In genomic region chr7:102417398-102417797, GRCm38 (mm10) we compare ENCODE assay signal across 8 mouse cellular contexts. TPM values are rescaled to one million over a fixed set of nuclear protein-coding genes. Genes with fewer than 3 reads are reported as not detected.
DNase-seq lines count a peak whose midpoint lies in the region; ATAC-seq and TF ChIP-seq lines count a peak whose summit lies in the region.

No protein-coding gene starts in this region.

- H3K27me3 ChIP-seq in embryonic facial prominence, embryonic 11.5 days (ENCODE audit: control insufficient read depth, insufficient read depth, low read length), result no peaks in the 10 kb centered on the region
- no peaks in the 10 kb centered on the region for H3K27me3 ChIP-seq in lung, embryonic 16.5 days (ENCODE audit: control insufficient read depth, insufficient read depth, low read depth, low read length)

- no peak overlapping the region for H3K4me2 ChIP-seq in embryonic facial prominence, embryonic 11.5 days (ENCODE audit: low read depth, low read length)
- no peak overlapping the region for H3K4me2 ChIP-seq in lung, embryonic 16.5 days (ENCODE audit: low read depth, low read length)

- no peak overlapping the region for H3K9ac ChIP-seq in embryonic facial prominence, embryonic 11.5 days (replicated peaks; ENCODE audit: low read length)
- H3K9ac ChIP-seq in lung, embryonic 16.5 days (ENCODE audit: low read length), result no peak overlapping the region

- ATAC-seq in embryonic facial prominence, embryonic 11.5 days (replicated peaks; ENCODE audit: insufficient number of reproducible peaks, low FRiP score, low TSS enrichment, low read depth), result no peak
- peak; percentile 73; the same call in 1 of the 2 replicates for ATAC-seq in lung, embryonic 16.5 days (ENCODE audit: low read depth)

- intact Hi-C loops in gastrocnemius, adult 2 months (cut with DNase I), result loop anchor here (1.0 kb wide), 2 partner anchors 150 to 159 kb away; partner anchors contain the start of gene Stim1
- intact Hi-C loops in gastrocnemius, postnatal 36 days (cut with DNase I), result loop anchor here (1.0 kb wide), 1 partner anchor 150 kb away; the partner anchor contains the start of gene Stim1

- no peaks in the 10 kb centered on the region for H3K36me3 ChIP-seq in embryonic facial prominence, embryonic 11.5 days (replicated peaks; ENCODE audit: control insufficient read depth, insufficient read depth, low read depth, low read length)
- H3K36me3 ChIP-seq in lung, embryonic 16.5 days (ENCODE audit: control insufficient read depth, insufficient read depth, low read length), result no peaks in the 10 kb centered on the region

- H3K4me3 ChIP-seq in gastrocnemius, adult 2 months, result no peak overlapping the region
- no peak overlapping the region for H3K4me3 ChIP-seq in embryonic facial prominence, embryonic 11.5 days (ENCODE audit: low read depth, low read length)
- H3K4me3 ChIP-seq in lung, embryonic 16.5 days (ENCODE audit: low read length), result no peak overlapping the region

- peak; percentile 90 for TF ChIP-seq CTCF in gastrocnemius, adult 2 months (IDR thresholded peaks at IDR 0.05)

- 10% methylated on average over 4 of the region's 4 CpGs for WGBS in embryonic facial prominence, embryonic 11.5 days
- WGBS in lung, embryonic 16.5 days, result under 1% methylated on average over 4 of the region's 4 CpGs

- peak overlapping the region; percentile 52 for H3K27ac ChIP-seq in gastrocnemius, adult 2 months
- H3K27ac ChIP-seq in embryonic facial prominence, embryonic 11.5 days (replicated peaks; ENCODE audit: low read depth, low read length), result no peak overlapping the region
- no peak overlapping the region for H3K27ac ChIP-seq in lung, embryonic 16.5 days (ENCODE audit: low read length)

- peak; percentile 32 for DNase-seq in gastrocnemius, adult 2 months
- DNase-seq in gastrocnemius, postnatal 36 days, result no peak
- DNase-seq in adrenal gland, postnatal 14 days, result peak; percentile 56
- DNase-seq in embryonic facial prominence, embryonic 11.5 days (ENCODE audit: low spot score), result peak; percentile 76
- DNase-seq in heart, postnatal 4 days, result peak; percentile 51
- peak; percentile 48 for DNase-seq in layer of hippocampus, adult 11-12 months (ENCODE audit: low spot score)
- peak; percentile 24 for DNase-seq in ovary, postnatal 36 days (ENCODE audit: low spot score)

- no peaks in the 10 kb centered on the region for H3K9me3 ChIP-seq in embryonic facial prominence, embryonic 11.5 days (replicated peaks; ENCODE audit: control insufficient read depth, low read length)
- no peaks in the 10 kb centered on the region for H3K9me3 ChIP-seq in lung, embryonic 16.5 days (ENCODE audit: control insufficient read depth, low read length)

- no peaks in the 10 kb centered on the region for H3K4me1 ChIP-seq in embryonic facial prominence, embryonic 11.5 days (ENCODE audit: control insufficient read depth, insufficient read depth, low read length)
- H3K4me1 ChIP-seq in lung, embryonic 16.5 days (replicated peaks; ENCODE audit: control insufficient read depth, insufficient read depth, low read length), result no peaks in the 10 kb centered on the region

RNA-seq across cellular contexts. Expression of gene Rrm1, which starts 24.1 kb away (rescaled TPM):
- total RNA-seq in gastrocnemius, adult 2 months (2021), result 10 to 100 TPM; 15.3 to 21.8 TPM
- 10 to 100 TPM; 12.9 to 15.1 TPM for total RNA-seq in gastrocnemius, postnatal 36 days (2021)
- 41.7 and 42.2 TPM in 2 replicates for total RNA-seq in adrenal gland, postnatal 14 days (2021)
- 242 and 246 TPM in 2 replicates for polyA plus RNA-seq in embryonic facial prominence, embryonic 11.5 days (2014; fragmentation: Nextera tagmentation; extraction: Ambion mirVana)
- total RNA-seq in heart, postnatal 4 days (2021), result 100 to 1,000 TPM; 101 to 103 TPM
- polyA plus RNA-seq in lung, embryonic 16.5 days (2015; fragmentation: Nextera tagmentation; extraction: Ambion mirVana), result 160 and 162 TPM in 2 replicates

Comparison
In these comparisons a context has a peak if more than half of its experiments do, and no peak if none do; other contexts are left out.
1. DNase-seq: peak in gastrocnemius, adult 2 months (single experiment), adrenal gland, postnatal 14 days (single experiment), embryonic facial prominence, embryonic 11.5 days (single experiment), heart, postnatal 4 days (single experiment), layer of hippocampus, adult 11-12 months (single experiment) and ovary, postnatal 36 days (single experiment); none in gastrocnemius, postnatal 36 days (0 of 2).